Mouse (Mus musculus) mouse embryonic stem cell (cell line): ENCODE data around the gene Grik2.

Experiments
- in situ Hi-C, 2 experiments: fragments of 300-500 bp; cut with MboI; formaldehyde crosslinking; loops; 1 replicate in 1 of 2; 3 replicates in 1 of 2; pipeline ENCODE4 v1.14.3; 2019 to 2020; ENCODE audit warnings: low sequenced_read_pairs in 2 of 2, low pct_unique_long_range_greater_than_20kb in 1 of 2, mixed read lengths in 1 of 2; ENCODE audit not compliant: unreplicated experiment in 1 of 2

The Grik2 gene

GRCm38 (mm10) chr10:49788381-49788906, at the start of gene Grik2:
Grik2 (minus strand) TSS chr10:49788766.
- in situ Hi-C loops = no loop called here

- in situ Hi-C loops = no loop called here
These were observed 45.8 kb upstream of the Grik2 start for GRCm38 (mm10) chr10:49834392-49834791.

- in situ Hi-C loops = no loop called here
These were observed 18.7 kb upstream of the Grik2 start for GRCm38 (mm10) chr10:49807276-49807675.

GRCm38 (mm10) chr10:49801001-49801400, 12.4 kb upstream of the Grik2 start:
- in situ Hi-C loops = no loop called here

GRCm38 (mm10) chr10:49794129-49794528, 5.6 kb upstream of the Grik2 start:
- in situ Hi-C loops = no loop called here

- in situ Hi-C loops = no loop called here
These were observed 1.8 kb upstream of the Grik2 start for GRCm38 (mm10) chr10:49790326-49790725.

- in situ Hi-C loops = no loop called here
These were observed 1.1 kb upstream of the Grik2 start for GRCm38 (mm10) chr10:49789711-49790110.

- in situ Hi-C loops = no loop called here
These were observed 348 bp upstream of the Grik2 start for GRCm38 (mm10) chr10:49788914-49789313.

GRCm38 (mm10) chr10:49786630-49787029, 1.9 kb downstream of the Grik2 start:
- in situ Hi-C loops = no loop called here

- in situ Hi-C loops = no loop called here
These were observed 3.1 kb downstream of the Grik2 start for GRCm38 (mm10) chr10:49785477-49785876.

- in situ Hi-C loops = no loop called here
These were observed 3.7 kb downstream of the Grik2 start for GRCm38 (mm10) chr10:49784831-49785230.

GRCm38 (mm10) chr10:49782741-49783691, 5.5 kb downstream of the Grik2 start:
- in situ Hi-C loops = no loop called here

GRCm38 (mm10) chr10:49782061-49782460, 6.5 kb downstream of the Grik2 start:
- in situ Hi-C loops = no loop called here

GRCm38 (mm10) chr10:49780430-49780829, 8.1 kb downstream of the Grik2 start:
- in situ Hi-C loops = no loop called here

- in situ Hi-C loops = no loop called here
These were observed 19.7 kb downstream of the Grik2 start for GRCm38 (mm10) chr10:49768897-49769296.

- in situ Hi-C loops = no loop called here
These were observed 21.0 kb downstream of the Grik2 start for GRCm38 (mm10) chr10:49767556-49767955.

- in situ Hi-C loops = no loop called here
These were observed 26.0 kb downstream of the Grik2 start for GRCm38 (mm10) chr10:49762607-49763006.

- in situ Hi-C loops = no loop called here
These were observed 36.8 kb downstream of the Grik2 start for GRCm38 (mm10) chr10:49751769-49752168.

- in situ Hi-C loops = no loop called here
These were observed 56.7 kb downstream of the Grik2 start for GRCm38 (mm10) chr10:49731841-49732240.

- in situ Hi-C loops = no loop called here
These were observed 64.9 kb downstream of the Grik2 start for GRCm38 (mm10) chr10:49723706-49724105.
